Mouse (Mus musculus) embryonic stem cell, embryonic (primary cell): ENCODE results near the gene Alox12.

Experiments
- CTCF ChIA-PET, 4 experiments: fragments of 300-600 bp in 2 of 4; fragments of 350-600 bp in 2 of 4; sonication (Branson Sonifier 250); formaldehyde crosslinking; loops; one replicate each; lab custom pipeline; 2022; ENCODE audit warnings: inconsistent platforms in 2 of 4; lab: Charles Lee
- POLR2A ChIA-PET, 4 experiments: fragments of 300-600 bp in 2 of 4; fragments of 350-600 bp in 2 of 4; sonication (Branson Sonifier 250); formaldehyde crosslinking; loops; one replicate each; lab custom pipeline; 2022; ENCODE audit warnings: antibody characterized with exemption in 4 of 4, inconsistent platforms in 1 of 4; lab: Charles Lee

Gene Alox12

DNA sequence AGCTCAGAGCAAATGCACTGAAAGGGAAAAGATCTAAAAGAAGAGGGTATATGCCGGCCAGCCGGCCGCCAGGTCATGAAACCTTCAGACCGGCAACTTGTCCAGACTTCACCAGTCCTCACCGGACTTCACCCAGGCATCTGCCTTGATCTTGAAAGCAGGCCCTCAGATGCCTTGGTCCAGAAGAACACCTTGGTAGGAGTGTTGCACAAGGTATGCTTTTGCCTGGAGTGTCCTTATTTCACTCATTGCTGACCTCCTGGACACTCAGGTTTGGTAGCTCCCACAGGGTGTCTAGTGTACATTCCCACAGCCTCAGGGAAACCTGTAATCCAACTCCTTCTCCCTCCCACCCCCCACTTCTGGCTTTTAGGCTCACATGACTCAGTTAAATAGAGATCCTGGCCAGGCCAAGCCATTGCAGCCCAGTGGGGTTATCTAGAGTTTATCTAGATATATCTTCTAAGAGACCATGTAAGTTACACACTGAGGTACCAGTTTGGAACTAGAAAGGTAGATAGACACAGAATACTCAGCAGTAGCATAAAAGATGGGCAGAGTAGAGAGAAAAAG, 55.0 kb downstream of the Alox12 start:
- CTCF ChIA-PET = interaction anchor here in 1 of 4 experiments (0.6 to 1.3 kb wide), 4 partner anchors 12 to 266 kb away, joined by 3 to 5 read pairs (median 4); partner anchors contain the start of gene Slc16a11
- POLR2A ChIA-PET = interaction anchor here in 3 of 4 experiments (0.5 to 1.2 kb wide), 8 partner anchors 9 to 488 kb away, joined by 3 to 5 read pairs (median 3); partner anchors contain the start of genes Camta2 (in 1 of the 3) and Slc16a11 (in 1 of the 3)

DNA sequence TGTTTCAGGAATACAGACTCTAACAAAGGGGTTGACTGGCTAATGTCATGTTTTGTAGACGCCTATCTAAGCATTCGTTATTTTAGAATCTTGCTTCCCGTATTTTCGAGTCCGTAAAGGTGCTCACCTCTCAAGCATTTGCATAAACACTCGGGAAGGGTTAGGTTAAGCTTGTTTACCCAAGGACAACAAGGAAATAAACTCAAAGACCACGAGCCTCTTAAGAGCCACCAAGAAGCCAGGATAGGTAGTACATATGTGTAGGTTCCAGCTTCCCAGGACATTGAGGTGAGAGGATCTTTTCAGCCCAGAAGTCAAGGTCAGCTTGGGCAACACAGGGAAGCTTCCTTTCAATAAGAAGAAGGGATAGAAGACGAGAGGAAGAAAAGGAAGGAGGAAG, 56.0 kb downstream of the Alox12 start:
- CTCF ChIA-PET = interaction anchor here (0.5 to 1.3 kb wide), 6 partner anchors 11 to 848 kb away, joined by 3 to 7 read pairs (median 4); partner anchors contain the start of gene Slc16a11 (in 1 of the 4)

DNA sequence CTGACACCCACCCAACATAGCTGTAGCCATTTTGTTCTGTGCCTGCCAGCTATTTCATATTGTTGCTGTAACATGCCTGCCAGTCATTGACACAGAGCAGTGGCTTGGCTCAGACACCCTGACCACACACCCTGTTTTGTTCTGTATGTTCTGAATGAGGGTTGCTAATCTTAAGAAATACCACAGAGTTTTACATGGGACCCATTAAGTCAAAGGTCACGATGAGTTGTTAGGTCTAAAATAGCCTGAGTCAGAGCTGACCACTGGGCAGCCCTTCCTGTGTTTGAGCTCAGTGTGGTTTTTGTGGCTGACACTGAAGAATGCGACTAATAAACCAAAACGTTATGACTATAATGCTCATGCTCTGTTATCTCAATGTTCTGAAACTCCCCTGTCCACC, 56.8 kb downstream of the Alox12 start:
- ChIA-PET CTCF (interaction anchor here in 3 of 4 experiments (0.5 to 1.6 kb wide), 8 partner anchors 15 to 963 kb away, joined by 3 to 7 read pairs (median 4); no protein-coding TSS in a partner anchor), POLR2A (interaction anchor here in 2 of 4 experiments (0.9 to 1.3 kb wide), 3 partner anchors 15 to 17 kb away, joined by 3 to 4 read pairs (median 3); no protein-coding TSS in a partner anchor)

More for the DNA sequence above, 56.0 kb downstream of the Alox12 start:
- POLR2A ChIA-PET = interaction anchor here in 2 of 4 experiments (0.6 to 1.3 kb wide), 5 partner anchors 10 to 202 kb away, joined by 3 read pairs; partner anchors contain the start of gene Slc16a11 (in 1 of the 2)

DNA sequence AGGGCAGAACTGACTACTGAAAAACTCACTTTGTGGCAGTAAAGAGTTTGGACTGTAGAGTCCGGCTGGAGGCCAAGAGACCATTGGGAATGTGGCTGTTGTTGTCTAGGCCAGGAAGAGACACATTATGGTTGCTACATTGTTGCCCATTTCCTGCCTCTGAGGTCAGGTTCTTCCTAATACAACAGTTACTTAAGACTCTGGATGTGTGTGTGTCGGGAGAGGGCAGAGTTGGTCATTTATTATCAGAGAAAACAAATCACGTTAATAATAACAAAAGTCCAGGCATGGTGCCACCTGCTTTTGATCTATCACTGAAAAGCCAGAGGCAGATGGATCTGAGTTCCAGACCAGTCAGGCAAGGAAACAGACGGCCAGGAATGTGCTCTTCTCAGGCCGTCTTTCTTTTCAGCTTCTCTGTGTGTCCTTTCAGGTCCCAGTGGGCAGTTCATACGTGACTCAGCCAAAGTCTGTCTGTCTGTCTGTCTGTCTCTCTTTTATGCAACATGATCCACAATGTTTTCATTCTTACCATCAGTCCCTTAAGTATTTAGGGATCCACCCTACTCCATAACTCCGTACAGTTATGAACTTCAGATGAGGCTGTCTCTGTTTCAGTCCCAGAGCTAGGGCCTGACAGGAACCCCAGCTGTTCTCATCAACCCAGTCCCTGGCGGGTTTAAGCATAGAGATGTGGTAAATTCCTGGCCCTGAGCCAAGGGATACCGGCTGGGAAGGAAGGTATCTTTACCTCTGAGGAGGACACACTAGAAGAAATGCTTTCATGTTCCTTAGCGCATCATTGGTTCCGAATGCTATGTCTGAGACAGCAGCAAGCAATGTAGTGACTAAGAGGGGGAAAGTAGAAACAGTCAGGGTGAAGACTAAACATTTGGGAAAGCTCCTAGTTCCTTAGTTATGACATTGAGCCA, 61.5 kb downstream of the Alox12 start:
- CTCF ChIA-PET = interaction anchor here in 1 of 4 experiments (0.7 kb wide), 1 partner anchor 460 kb away, joined by 3 read pairs; no protein-coding TSS in a partner anchor

DNA sequence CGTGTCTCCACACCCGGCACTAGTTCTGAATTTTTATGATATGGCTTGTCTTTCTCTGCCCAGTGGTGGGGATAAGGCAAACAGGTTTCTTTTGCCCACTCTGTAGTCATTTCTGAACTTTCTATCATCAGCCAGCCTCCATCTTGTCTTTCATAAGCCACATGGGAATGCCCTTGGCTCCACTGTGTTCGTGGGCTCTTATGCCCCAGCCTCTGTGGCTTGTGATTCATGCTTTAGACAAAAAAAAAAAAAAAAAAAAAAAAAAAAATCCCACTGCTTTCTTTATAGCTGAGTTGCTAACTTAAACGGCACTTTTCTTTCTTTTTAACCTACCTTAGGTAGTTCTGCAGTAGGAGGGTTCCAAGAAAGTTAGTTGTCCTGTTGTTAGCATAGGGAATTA, 63.0 kb downstream of the Alox12 start:
- CTCF ChIA-PET = interaction anchor here in 1 of 4 experiments (0.8 kb wide), 1 partner anchor 9 kb away, joined by 3 read pairs; no protein-coding TSS in a partner anchor
- POLR2A ChIA-PET = no interaction called here

More for the DNA sequence above, 61.5 kb downstream of the Alox12 start:
- POLR2A ChIA-PET = no interaction called here
